Mouse (Mus musculus): Measurements from ENCODE around the gene Sfi1.
"Not testable (repeated sequence)": the region's sequence is repeated elsewhere in the genome, so short reads cannot be mapped to it uniquely, and the experiment has no call there.

DNA sequence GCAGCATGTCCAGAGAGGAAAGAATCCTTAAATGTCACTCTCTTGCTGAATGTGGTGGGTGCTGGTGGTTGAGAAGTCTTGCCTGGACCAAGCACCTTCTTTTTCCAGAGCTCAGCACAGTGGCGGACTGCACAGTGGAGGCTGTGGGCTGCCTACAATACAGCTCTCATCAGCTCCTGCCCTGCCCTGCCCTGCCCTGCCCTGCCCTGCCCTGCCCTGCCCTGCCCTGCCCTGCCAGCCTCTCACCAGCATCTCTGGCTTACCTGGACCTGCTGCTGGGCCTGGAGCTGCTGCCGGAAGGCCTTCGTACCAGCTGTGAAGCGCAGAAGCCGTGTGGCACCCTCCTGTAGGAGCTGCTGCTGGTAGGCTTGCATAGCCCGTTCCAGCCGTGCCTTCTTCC is 57.9 kb downstream of the Sfi1 start:
- not testable (repeated sequence) for TF ChIP-seq CTCF (IDR thresholded peaks at IDR 0.05; ENCODE audit: low read depth); EP300 (optimal IDR thresholded peaks at IDR 0.05)
